Mouse (Mus musculus) left cerebral cortex, postnatal 4 days (tissue): Measurements from ENCODE around the gene Gm28374. TPM values are rescaled to one million over a fixed set of nuclear protein-coding genes. Genes with fewer than 3 reads are reported as not detected.
"Not testable (repeated sequence)": the region's sequence is repeated elsewhere in the genome, so short reads cannot be mapped to it uniquely, and the experiment has no call there.

Experiments
- DNase-seq: peaks from one replicate; pipeline ENCODE4 v3.0.0-alpha.2; 2022
- intact Hi-C: fragments of 180-260 bp; cut with DNase I; formaldehyde crosslinking; loops from one replicate; pipeline ENCODE4 v1.15.1; 2025
- total RNA-seq, 2 experiments: library from RNA; stranded (reverse); gene quantifications; 2 replicates each; pipeline ENCODE4 v1.2.3; 2021

Gm28374 gene
- total RNA-seq, 2 experiments from 2014 or later = 1.1 TPM

DNA sequence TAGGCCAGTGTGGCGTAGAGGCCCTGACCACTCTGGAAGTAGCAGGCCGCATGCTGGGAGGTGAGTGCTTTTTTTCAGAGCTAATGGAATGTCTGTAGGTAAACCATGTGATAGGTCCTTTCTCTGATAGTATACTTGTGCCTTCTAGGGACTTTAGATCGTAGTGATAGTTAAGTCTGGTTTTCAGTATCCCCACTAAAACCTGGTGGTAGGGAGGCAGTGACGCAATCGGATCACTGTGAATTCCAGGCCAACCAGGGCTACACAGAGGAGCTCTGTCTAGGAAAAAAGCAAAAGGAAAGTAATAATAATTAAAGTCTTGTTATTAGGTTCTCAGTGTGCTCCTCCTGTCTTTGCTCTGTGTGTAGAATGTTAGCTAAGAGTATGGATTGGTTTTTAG is 23.5 kb downstream of the Gm28374 start:
- DNase-seq = no peak
- intact Hi-C loops = no loop called here

DNA sequence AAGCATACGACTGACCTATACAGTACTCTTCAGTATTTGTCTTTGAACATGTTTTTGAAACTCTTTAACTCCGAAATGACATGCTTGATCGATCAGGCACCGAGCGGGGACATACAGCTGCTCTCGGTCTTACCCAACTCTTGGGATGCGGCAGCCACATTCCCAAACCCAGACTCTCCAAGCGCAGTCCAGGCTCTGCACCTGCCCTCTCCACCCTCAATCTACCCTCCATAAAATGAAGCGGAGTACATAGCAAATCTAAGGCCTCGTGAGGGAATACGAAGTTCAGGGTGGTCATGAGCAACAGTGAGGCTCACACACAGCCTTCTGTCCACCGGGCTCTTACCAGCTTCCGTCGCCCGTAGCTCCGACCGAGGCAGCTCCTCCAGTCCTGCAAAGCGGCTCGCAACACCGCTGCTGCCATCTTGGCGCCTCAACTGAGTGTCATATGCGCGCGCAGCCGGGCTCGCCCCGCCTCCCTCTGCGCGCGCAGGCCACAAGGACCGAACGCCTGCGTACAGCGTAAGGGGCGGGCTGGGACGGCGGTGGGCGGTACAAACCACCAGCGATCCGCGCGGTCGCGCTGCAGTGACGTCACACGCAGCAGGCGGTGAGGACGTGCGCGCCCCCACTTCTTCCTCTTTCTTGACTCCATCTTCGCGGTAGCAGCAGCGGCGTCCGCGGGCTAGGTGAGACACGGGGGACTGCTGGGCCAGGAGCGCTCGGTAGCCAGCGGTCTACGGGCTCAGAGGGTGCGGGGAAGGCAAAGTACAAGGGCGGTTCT is 24.6 kb downstream of the Gm28374 start, which contains the start of the genes Mrpl49 and Fau:
TSS of gene Mrpl49 (minus strand) at position 473 of the 784 bp plus-strand sequence.
TSS of gene Fau (plus strand) at position 532 of the 784 bp plus-strand sequence.
- intact Hi-C loops = no loop called here
- peak; percentile 99 for DNase-seq

DNA sequence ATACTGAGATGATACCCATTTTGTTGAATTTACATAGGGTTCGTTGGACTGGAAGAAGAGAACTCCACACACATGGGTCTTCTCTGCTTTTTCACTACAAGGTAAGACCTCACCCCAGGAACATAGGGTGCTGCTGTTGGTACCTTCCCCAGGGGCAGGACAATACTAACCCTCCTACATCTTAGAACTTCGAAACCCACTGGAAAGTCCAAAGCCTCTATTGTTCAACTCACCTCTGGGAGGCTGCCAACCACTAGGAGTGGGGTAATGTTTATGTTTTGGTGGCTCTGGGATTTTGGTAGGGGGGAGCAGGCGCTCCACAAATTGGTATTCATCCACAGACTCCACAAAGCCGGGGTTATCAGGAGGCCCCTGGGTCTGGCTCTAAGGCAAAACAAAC is 25.4 kb downstream of the Gm28374 start:
- DNase-seq = no peak
- intact Hi-C loops = no loop called here

DNA sequence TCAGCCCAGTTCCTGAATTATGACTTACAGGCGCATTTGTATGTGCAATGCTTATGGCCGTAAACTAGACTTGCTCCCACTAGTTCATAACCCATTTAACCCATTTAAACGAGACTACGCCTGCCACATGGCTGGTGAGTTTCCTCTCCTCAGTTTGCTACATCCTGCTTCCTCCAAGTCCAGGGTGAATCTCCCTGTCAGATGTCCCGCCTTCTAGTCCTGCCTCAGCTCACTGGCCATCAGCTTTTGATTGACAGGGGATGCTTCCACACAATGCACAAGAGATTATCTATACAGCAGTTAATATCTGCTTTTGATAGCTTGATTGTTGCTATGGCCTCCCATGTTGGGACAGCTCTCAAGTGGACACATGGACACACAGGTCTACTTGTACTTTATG is 27.8 kb downstream of the Gm28374 start:
- intact Hi-C loops = no loop called here
- no peak for DNase-seq

DNA sequence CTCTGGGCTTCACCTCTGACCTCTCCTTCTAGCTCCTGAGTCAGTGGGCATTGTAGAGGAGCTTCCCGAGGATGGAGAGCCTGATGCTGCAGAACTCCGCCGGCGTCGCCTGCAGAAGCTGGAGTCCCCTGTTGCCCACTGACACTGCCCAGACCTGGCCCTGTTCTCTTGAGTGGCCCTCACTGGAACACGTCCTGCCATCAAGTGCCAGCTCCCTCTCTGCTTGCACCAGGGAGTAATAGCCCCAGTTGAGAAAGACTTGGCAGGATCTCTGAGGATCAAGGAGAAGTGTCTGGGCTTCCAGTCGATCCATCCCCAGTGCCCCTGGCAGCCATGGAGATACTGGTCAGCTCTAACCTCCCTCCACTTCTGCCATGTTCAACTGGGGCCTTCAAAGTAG is 29.5 kb downstream of the Gm28374 start:
- intact Hi-C loops = no loop called here
- no peak for DNase-seq

DNA sequence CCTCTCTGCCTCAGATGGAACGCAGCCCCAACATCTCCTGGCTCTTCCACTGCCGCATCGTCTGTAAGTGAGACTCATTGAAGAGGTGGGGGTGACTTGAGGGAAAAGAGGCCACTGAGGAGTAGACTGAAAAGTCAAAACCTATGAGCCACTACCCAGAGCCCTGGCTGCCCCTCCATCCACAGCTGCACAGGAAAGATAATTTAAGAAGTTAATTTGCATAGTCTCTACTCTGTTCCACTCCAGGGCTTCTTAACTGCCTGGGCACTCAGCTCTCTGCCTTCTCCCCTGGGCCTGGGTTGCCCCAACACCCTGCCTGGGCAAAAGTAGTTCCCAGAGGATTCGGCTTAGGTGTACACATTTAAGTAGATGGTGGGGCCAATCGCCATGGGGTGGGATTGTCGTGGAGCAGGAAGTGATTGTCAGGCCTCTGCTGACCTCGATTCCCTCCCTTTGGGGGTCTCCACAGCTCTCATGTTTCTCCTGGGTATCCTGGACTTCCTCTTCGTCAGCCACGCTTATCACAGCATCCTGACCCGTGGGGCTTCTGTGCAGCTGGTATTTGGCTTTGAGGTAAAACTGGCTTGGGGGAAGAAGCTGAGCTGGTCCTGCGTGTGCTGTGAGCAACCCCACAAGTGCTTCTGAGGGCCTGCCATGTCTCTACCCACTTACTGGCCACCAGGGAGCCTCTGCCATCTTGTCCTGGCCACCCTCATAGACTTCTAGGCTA is 33.2 kb downstream of the Gm28374 start:
- intact Hi-C loops = loop anchor here (10.0 kb wide), 1 partner anchor 84 kb away; the partner anchor contains the start of gene Pola2
- DNase-seq = no peak

DNA sequence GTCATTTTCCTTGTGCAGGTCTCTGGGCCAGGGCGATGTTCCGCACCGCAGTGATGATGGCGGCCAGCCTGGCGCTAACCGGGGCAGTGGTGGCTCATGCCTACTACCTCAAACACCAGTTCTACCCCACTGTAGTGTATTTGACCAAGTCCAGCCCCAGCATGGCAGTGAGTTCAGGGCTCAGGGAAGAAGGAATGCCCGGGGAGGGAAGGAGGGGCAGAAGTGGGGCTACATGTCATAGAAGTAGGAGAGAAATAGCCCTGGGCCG is 34.2 kb downstream of the Gm28374 start:
- DNase-seq = no peak
- intact Hi-C loops = loop anchor here (10.0 kb wide), 1 partner anchor 83 kb away; the partner anchor contains the start of gene Pola2

DNA sequence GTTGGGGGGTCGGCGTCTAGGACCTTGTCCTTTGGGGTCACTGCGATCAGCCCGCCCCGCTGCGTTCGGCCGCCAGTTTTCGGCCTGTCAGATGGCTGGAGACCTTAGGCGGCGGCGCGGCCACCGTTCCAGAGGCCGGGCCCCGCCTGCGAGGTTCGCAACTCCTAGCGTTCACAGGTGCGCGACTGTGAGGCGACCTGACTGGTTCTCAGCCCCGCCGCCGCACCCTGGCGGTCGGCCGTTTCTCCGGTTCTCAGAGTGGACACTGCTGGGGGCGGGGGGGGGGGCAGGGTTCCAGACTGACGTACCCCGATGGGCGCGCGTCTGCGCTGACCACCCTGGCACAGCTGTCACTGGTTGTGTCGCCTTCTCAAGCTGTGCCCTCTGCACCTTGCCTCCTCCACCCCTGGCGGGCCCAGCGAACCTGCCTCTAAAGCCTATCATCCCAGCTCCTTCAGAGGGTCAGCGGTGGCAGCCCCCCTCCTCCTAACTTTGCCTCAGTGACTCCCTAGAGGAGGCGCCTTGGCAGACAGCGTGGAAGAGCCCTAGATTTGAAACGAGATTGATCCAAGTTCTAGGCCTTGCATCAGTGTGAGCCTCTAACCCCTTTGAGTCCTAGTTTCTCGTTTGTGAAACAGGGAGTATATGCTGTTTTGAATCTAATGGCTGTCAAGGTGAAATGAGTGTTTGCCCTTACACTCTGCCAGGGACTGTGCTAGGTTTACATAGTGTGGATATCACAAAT is 34.7 kb downstream of the Gm28374 start:
- peak; percentile 35 for DNase-seq

DNA sequence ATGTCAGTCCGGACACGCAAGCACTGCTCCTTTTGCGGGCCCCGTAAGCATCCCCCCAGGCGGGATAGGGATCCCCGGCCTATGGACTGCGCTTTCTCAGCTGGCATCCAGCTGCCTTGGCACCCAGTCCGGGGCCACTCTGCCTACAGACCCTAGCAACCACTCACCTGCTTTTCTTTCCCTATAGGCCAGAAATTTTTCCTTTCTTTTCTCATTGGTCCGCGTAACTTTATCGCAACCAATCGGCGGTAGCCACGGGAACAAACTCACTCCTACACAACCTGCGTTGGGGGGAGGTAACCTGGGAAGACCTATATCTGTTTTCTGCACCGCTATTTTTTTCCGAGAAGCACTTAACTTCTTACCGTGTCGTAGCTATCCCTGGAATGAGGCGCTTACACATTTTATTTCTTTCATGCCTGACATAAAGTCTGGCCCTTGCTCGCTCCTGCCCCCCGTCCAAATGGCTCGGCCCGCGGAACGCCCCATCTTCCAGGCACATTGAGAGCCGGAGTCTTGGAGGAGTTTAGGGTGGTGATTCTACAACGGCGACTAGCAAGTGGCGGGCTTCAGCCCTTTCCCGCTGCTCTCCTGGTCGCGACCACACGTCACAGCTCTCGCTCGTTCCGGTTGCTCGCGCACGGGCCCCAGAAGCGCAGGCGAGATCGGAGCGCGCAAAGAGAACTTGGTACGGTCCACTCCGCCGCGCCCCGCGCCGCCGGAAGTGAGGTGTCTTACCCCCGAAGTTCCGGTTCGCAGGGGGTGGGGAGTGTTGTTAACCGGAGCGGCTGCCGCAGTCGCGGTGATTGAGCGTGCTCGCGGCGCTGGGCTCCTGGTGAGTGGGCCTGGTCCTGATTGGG is 35.5 kb downstream of the Gm28374 start, which contains the start of gene Syvn1:
TSS of gene Syvn1 (plus strand) at position 283 of the 860 bp plus-strand sequence.
- peak; percentile 91 for DNase-seq
- intact Hi-C loops = loop anchor here (10.0 kb wide), 1 partner anchor 82 kb away; the partner anchor contains the start of gene Pola2

More for the DNA sequence above, 34.7 kb downstream of the Gm28374 start:
- intact Hi-C loops = loop anchor here (10.0 kb wide), 1 partner anchor 83 kb away; the partner anchor contains the start of gene Pola2

DNA sequence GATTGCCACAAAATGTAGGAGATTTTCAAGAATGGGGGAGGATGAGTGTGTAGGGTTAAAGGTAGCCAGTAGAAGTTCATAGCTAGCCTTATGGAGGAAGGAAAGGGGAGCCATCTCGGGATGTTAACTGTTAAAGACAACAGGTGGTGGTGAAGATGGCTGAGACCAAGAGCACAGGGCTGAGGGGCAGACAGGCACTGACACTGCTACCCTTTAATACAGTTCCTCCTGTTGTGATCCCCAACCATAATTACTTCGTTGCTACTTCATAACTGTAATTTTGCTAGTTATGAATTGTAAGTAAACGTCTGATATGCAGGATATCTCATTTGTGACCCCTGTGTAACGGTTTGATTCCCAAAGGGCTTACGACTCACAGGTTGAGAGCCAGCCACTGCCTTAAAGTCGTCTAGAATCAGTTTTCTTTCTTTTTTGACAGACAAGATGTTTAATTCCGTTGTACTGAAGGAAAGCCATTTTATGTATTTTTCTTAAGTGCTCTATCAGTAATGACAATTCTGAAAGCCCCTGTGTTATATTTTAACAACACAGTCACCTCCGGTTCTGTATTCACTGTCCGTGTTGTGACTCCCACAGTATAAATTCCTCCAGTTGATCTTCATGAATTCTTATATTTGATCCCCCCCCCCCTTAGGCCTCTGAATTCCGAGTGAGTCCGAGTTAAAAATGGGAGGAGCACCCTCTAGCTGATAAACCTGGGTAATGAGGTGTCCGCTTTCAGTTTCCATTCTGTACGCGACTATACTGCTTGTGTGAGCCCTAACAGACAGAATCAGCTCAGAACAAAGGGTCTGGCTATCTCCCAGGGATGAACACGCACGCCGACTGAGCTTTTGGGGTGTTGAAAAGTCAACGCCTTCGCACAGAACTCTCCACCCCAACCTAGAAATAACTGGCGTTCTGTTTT is 36.4 kb downstream of the Gm28374 start:
- DNase-seq = no peak
- intact Hi-C loops = loop anchor here (10.0 kb wide), 1 partner anchor 81 kb away; the partner anchor contains the start of gene Pola2

DNA sequence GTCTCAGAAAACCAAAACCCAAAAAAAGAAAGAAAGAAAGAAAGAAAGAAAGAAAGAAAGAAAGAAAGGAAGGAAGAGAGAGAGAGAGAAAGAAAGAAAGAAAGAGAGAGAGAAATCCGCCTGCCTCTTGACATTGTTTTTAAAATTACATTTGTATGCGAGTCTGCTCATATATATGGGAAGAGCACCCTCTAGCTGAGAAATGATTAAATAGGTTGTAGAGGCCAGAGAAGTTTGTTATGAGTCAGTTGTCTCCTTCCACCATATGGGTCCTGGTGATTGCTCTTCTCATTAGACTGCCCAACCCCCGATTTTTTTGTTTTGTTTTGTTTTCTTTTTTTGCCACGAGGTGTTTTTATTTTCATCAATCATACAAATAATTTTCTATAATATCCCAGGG is 38.0 kb downstream of the Gm28374 start:
- not testable (repeated sequence) for DNase-seq
- intact Hi-C loops = loop anchor here (10.0 kb wide), 1 partner anchor 79 kb away; the partner anchor contains the start of gene Pola2

DNA sequence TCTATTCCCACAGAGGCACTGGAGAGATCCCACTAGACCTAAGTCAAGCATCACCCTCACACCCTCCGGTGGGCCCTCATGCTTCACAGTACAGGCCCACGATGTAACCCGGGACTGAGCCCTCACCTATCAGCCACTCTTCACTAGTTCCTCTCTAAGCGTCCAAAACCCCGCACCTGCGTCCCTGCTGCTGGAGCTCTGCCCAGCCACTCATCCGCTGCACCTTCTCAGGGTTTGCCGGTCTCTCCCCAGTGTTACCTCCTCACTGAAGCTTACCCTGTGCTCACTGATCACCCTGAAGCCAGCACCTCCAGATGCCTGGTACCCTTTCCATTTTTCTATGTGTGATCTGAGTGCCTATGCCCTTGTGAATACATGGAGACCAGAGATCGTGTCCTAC is 39.8 kb downstream of the Gm28374 start:
- intact Hi-C loops = loop anchor here (10.0 kb wide), 1 partner anchor 77 kb away; the partner anchor contains the start of gene Pola2
- no peak for DNase-seq

DNA sequence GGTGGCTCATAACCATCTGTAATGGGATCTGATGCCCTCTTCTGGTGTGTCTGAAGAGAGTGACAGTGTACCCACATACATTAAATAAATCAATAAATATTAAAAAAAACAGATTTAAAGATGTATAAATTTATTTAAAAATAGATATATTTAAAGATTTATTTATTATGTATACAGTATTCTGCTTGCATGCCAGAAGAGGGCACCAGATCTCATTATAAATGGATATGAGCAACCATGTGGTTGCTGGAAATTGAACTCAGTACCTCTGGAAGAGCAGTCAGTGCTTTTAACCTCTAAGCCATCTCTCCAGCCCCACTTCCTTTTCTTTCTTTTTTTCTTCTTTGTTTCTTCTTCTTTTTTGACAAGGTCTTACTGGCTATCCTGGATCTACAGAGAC is 42.1 kb downstream of the Gm28374 start:
- intact Hi-C loops = loop anchor here (10.0 kb wide), 1 partner anchor 75 kb away; the partner anchor contains the start of gene Pola2
- DNase-seq = no peak

DNA sequence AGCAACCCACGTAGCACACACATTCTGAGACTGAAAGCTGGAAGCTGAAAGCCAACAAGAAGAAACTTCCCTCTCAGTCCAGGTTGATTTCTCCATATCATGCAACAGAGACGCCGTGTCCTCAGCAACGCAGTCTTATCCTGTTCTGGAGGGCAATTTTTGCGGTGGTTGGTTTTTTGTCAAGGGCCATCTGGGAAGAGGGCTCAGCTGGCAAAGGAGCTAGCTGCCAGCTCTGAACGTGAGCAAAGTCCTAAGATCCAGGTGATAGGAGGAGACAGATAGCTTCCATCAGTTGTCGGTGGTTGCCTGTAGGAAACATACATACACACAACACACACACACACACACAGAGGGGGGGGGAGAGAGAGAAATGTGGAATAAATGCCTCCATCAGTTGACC is 43.7 kb downstream of the Gm28374 start:
- DNase-seq = no peak
- intact Hi-C loops = no loop called here

DNA sequence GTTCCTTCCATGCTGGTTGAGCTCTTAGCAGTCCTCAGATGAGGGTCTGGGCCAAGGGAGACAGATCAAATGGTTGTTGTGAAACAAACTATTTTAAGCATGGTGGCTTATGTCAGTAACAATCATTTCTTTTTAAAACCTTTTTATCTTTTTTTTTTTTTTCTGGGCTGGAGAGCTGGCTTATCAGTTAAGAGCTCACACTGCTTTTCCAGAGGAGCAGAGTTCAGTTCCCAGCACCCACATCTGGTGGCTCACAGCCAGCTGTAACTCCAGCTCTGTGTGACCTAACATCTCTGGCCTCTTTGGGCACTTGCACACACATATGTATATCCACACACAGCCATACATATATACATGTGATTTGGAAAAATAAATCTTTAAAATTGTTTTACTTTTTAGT is 44.4 kb downstream of the Gm28374 start:
- DNase-seq = no peak
- intact Hi-C loops = no loop called here

DNA sequence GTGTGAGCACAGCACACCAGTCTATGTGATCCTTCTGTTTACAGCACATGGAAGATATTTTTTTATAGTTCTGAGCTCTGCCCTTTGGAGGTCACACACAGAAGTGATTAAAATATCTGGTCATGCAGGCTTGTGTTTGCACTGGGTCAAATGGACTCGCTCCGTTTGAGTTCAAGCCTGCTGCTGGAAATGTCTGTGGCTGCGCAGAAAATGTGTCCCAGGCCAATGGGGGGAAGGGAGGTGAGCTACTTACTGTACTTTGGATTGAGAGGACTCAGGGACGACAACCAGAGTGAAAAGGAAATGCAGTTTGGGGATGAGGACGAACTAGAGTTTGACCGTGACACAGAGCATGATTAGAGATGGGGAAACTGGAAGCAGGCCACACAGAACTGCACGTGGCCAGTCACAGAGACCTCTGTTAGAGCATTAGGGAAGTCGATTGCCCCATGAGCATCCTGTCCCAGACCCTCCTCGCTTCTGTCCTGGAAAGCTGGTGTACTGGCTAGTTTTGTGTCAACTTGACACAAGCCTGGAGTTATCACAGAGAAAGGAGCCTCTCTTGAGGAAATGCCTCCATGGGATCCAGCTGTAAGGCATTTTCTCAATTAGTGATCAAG is 46.0 kb downstream of the Gm28374 start:
- intact Hi-C loops = no loop called here

DNA sequence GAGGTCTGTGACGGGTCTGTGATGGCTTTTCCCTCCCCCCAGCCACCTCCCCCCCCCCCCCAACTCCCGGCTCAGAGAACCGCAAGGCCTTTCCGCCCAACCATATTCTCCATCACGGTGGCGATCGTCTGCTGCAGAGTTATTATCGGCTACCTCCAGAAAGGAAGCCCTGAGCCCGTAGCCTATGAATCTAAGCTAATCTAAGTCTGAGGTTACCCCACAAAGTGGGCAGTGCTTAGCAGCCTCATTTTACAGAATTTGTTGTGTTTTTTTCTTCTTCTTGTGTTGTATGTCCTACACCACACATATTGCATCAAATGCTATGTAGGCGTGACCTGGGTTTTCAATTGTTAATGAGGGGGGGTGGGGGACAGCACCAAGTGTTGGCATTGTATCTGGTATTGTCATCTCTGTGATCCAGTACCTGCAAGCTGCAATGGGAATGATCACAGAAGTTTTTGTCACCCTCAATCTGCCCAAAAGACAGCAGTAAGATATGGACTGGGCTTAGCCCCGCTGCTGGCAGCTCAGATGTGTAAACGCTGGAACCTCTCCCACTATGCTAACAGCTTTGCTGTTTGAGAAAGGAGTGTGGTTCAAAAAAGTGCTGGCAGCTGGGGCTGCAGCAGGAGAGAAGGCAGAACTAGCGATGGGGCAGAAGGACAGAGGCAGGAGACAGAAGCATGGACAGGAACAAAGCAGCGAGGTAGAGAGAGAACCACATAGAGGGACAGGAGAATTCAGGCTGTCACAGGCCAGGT is 51.4 kb downstream of the Gm28374 start:
- intact Hi-C loops = no loop called here
- no peak for DNase-seq

More for the DNA sequence above, 46.0 kb downstream of the Gm28374 start:
- DNase-seq = no peak

DNA sequence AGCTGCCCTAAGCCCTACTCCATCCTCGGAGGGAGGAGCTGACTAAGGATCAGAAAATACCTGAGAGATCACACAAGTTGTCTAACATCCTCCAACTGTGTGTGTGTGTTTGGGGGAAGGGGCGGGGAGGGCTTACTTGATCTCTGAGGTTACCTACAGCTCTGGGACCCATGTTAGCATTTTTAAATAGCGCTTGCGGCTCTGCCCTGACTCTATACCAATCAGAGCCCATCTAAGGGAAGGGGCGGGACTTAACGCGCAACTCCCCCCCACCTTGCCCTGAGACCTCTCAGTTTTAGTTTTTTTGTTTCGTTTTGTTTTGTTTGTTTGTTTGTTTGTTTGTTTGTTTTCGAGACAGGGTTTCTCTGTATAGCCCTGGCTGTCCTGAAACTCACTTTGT is 52.6 kb downstream of the Gm28374 start:
- DNase-seq = no peak

More for the DNA sequence above, 52.6 kb downstream of the Gm28374 start:
- intact Hi-C loops = no loop called here
